Mouse (Mus musculus) embryonic facial prominence, embryonic 11.5 days (tissue): ENCODE measurements around the gene Higd1a. TPM values are rescaled to one million over a fixed set of nuclear protein-coding genes. Genes with fewer than 3 reads are reported as not detected.

Source experiments
- ATAC-seq: fragments of 200-750 bp; cut with Nextera tagmentation; replicated peaks from 2 replicates; pipeline ENCODE4 v1.8.0; 2017; ENCODE audit warnings: low read depth; ENCODE audit not compliant: insufficient number of reproducible peaks, low FRiP score, low TSS enrichment
- DNase-seq: peaks from one replicate; pipeline ENCODE4 v3.0.0-alpha.2; 2015; ENCODE audit warnings: low spot score
- H3K27ac ChIP-seq: fragments of 300-500 bp; sonication (generic); replicated peaks from 2 replicates; pipeline ENCODE4 v1.5.1; 2014; ENCODE audit warnings: mild to moderate bottlenecking, low read depth, low read length, control low read depth
- H3K27me3 ChIP-seq: fragments of 300-500 bp; sonication (generic); 2 replicates; pipeline ENCODE4 v1.6.1; 2014; ENCODE audit warnings: mild to moderate bottlenecking, low read length, moderate library complexity, mixed read lengths; ENCODE audit not compliant: control insufficient read depth, insufficient read depth
- H3K36me3 ChIP-seq: fragments of 300-500 bp; sonication (generic); replicated peaks from 2 replicates; pipeline ENCODE4 v1.6.1; 2014; ENCODE audit warnings: low read depth, mild to moderate bottlenecking, low read length, moderate library complexity, mixed read lengths; ENCODE audit not compliant: control insufficient read depth, insufficient read depth
- H3K4me1 ChIP-seq: fragments of 300-500 bp; sonication (generic); 2 replicates; pipeline ENCODE4 v1.6.1; 2014; ENCODE audit warnings: low read length, mixed read lengths; ENCODE audit not compliant: control insufficient read depth, insufficient read depth
- H3K4me2 ChIP-seq: fragments of 300-500 bp; sonication (generic); 2 replicates; pipeline ENCODE4 v1.6.1; 2014; ENCODE audit warnings: low read depth, mild to moderate bottlenecking, control low read depth, low read length, moderate library complexity
- H3K4me3 ChIP-seq: fragments of 300-500 bp; sonication (generic); 2 replicates; pipeline ENCODE4 v1.5.1; 2014; ENCODE audit warnings: low read depth, low read length, control low read depth
- H3K9ac ChIP-seq: fragments of 300-500 bp; sonication (generic); replicated peaks from 2 replicates; pipeline ENCODE4 v1.6.1; 2014; ENCODE audit warnings: mild to moderate bottlenecking, control low read depth, low read length
- H3K9me3 ChIP-seq: fragments of 300-500 bp; sonication (generic); replicated peaks from 2 replicates; pipeline ENCODE4 v1.6.1; 2016; ENCODE audit warnings: mild to moderate bottlenecking, low read length, inconsistent platforms, mixed read lengths; ENCODE audit not compliant: control insufficient read depth
- WGBS: fragments of 180-500 bp; shearing (Covaris S2); extraction: QIAGEN DNeasy Blood & Tissue Kit; methylation state at CpG from one replicate; pipeline ENCODE4 v1.1.7; 2014; 5-methylcytosine and 5-hydroxymethylcytosine counted together
- polyA plus RNA-seq: library from polyadenylated mRNA; unstranded; fragments of >200 nt; fragmentation: Nextera tagmentation; extraction: Ambion mirVana; gene quantifications from 2 replicates; pipeline ENCODE4 v1.2.1, GENCODE M21; 2014

Higd1a gene
- polyA plus RNA-seq, 1 experiment from 2014 or later = 135 TPM

DNA sequence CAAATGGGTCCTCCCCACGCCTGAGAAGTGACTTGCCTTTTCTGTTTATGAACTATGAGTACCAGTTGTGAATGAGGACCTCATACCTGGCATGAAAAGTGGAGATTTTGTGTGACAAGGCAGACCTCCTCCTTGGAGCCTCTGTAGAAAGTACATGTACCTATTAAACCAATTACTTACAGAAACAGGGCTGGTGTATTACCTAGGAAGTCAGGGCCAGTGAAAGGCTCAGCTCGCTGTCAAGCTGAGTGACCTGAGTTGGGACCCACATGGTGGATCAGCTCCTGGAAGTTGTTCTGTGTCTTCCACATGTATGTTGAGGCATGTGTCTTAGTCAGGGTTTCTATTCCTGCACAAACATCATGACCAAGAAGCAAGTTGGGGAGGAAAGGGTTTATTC, 2.8 kb upstream of the Higd1a start:
- H3K9ac ChIP-seq = no peak overlapping the region
- no peak overlapping the region for H3K4me2 ChIP-seq
- ATAC-seq = no peak

DNA sequence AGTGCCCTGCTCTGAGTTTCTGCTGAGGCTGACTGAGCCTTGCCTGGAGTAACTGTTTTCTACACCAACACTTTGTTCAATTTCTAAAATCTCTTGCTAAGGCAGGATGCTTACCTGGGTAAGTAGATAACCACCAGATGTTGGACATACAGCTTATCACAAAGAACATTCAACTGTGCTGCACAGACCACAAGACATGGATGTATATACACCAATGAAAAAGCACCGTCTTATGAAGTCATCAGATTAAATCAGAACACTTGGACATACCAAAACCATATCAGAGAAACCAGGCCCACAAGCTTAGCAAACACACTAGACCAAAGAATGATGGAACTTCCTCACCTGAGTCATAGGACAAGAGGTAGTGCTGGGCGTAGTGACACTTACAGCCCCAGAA, 1.2 kb upstream of the Higd1a start:
- no peak for DNase-seq
- 94% methylated on average over 2 of the region's 2 CpGs for WGBS
- no peaks in the 10 kb centered on the region for H3K4me1 ChIP-seq
- no peak overlapping the region for H3K4me2 ChIP-seq
- no peak overlapping the region for H3K9ac ChIP-seq
- H3K9me3 ChIP-seq = no peaks in the 10 kb centered on the region
- no peaks in the 10 kb centered on the region for H3K36me3 ChIP-seq
- no peak overlapping the region for H3K27ac ChIP-seq
- no peaks in the 10 kb centered on the region for H3K27me3 ChIP-seq
- ATAC-seq = no peak
- H3K4me3 ChIP-seq = no peak overlapping the region

More for the DNA sequence above, 2.8 kb upstream of the Higd1a start:
- Histone ChIP-seq H3K36me3 (no peaks in the 10 kb centered on the region), H3K27me3 (no peaks in the 10 kb centered on the region), H3K9me3 (no peaks in the 10 kb centered on the region), H3K4me3 (no peak overlapping the region), H3K27ac (no peak overlapping the region), H3K4me1 (no peaks in the 10 kb centered on the region)
- DNase-seq = no peak
- 88% methylated on average over 2 of the region's 2 CpGs for WGBS

DNA sequence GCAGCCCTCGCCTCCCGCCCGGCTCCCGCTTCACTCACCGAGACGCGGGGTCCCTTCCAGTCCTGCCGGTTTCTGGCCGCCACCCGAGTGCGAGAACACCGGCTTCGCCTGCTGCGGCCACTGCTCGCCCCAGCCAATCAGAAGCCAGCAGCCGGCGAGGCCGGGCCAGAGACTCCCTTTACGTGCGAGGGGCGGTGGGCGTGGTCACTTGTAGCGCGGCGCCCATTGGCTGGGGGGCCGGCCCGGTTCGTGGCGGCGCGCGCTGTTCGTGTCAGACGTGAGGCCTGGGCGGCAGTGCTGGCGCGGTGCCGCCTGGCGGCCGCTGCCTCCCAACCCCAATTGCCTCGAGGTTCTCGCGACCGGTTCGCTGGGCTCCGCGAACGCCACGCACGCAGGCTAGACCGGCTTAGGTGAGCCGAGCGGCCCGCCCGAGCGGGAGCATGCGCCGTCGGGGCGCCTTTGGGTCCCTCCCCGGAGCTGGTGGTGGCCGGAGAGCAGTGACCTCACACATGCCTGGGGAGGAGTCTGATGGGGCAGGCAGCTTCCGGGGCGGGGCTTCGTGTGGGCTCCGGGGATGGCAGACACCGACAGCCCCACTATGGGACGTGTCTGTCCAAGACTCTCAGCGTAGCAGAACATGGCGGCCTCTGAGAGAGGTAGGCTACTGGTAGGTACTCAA, 549 bp downstream of the Higd1a start:
- peak; percentile 98 for DNase-seq
- WGBS = 1% methylated on average over 70 of the region's 70 CpGs
- H3K9me3 ChIP-seq = no peaks in the 10 kb centered on the region

DNA sequence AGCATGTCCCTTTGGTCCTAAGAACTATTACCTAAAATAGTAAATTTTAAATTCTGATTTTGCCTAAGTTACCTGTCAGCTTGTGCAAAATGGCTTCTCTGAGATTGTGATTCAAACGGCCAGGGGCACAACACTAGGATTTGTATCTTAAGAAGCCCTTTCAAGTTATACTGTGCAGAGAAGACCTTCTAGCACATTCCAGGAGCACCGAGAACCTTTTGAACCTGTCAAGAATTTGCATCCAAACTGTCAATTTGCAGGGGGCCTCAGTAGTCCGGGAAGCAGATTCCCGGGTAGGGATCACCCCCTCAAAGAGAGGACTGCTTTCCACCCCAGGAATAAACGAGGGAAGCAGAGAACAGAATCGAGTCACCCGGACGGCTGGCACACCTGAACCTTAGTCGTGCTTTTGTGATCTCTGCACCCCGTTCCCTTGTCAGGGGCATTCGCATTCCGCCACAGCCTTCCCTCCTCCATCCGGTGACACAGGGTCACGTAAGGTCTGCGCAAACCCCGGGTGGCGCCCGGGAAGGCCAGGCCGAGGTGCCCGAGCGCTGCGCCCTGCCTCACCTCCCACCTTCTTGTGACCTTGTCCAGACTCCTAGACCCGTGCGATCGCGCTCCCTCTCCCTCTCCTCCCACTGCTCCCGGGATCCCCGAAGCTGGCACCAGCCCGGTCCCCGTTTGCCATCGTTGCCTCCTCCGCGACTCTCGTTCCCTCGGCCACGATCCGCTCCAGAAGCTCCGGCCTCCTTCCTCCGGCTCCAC, 1.3 kb downstream of the Higd1a start:
- Histone ChIP-seq H3K4me3 (peak overlapping the region; percentile 86), H3K4me2 (peak overlapping the region; percentile 88), H3K9ac (peak overlapping the region; percentile 80), H3K27ac (peak overlapping the region; percentile 56; the same call in 1 of the 2 replicates), H3K27me3 (no peaks in the 10 kb centered on the region), H3K36me3 (no peaks in the 10 kb centered on the region), H3K9me3 (no peaks in the 10 kb centered on the region), H3K4me1 (no peaks in the 10 kb centered on the region)
- peak; percentile 13 for DNase-seq
- ATAC-seq = peak; percentile 49
- 2% methylated on average over 39 of the region's 39 CpGs for WGBS

More for the DNA sequence above, 549 bp downstream of the Higd1a start:
- Histone ChIP-seq H3K36me3 (no peaks in the 10 kb centered on the region), H3K9ac (peak overlapping the region; percentile 80), H3K4me3 (peak overlapping the region; percentile 86), H3K4me1 (no peaks in the 10 kb centered on the region), H3K4me2 (peak overlapping the region; percentile 88), H3K27me3 (no peaks in the 10 kb centered on the region), H3K27ac (peak overlapping the region; percentile 80)
- peak; percentile 96 for ATAC-seq

DNA sequence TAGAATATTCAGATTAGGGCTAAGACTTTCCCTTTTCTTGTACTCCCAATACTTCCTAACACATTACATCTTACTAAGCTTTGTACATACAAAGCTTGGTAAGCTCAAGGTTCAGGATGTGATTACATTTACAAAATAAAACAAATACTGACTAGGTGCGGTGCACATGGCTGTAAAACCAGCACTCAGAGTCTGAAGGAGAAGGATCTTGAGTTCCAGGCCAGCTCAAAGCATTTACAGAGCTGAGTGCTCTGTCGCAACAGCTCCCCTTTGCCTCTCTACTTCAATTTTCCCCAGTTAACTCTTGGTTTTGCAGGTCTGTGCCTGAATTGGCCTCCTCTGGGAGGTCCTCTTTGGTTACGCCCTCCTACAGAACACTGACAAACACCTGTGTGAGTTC, 3.9 kb downstream of the Higd1a start:
- no peak overlapping the region for H3K4me2 ChIP-seq
- no peaks in the 10 kb centered on the region for H3K36me3 ChIP-seq
- no peak overlapping the region for H3K4me3 ChIP-seq
- H3K9ac ChIP-seq = no peak overlapping the region
- DNase-seq = no peak
- H3K9me3 ChIP-seq = no peaks in the 10 kb centered on the region
- no peaks in the 10 kb centered on the region for H3K4me1 ChIP-seq
- no peak for ATAC-seq
- 93% methylated on average over 3 of the region's 3 CpGs for WGBS
- H3K27ac ChIP-seq = no peak overlapping the region
- H3K27me3 ChIP-seq = no peaks in the 10 kb centered on the region

DNA sequence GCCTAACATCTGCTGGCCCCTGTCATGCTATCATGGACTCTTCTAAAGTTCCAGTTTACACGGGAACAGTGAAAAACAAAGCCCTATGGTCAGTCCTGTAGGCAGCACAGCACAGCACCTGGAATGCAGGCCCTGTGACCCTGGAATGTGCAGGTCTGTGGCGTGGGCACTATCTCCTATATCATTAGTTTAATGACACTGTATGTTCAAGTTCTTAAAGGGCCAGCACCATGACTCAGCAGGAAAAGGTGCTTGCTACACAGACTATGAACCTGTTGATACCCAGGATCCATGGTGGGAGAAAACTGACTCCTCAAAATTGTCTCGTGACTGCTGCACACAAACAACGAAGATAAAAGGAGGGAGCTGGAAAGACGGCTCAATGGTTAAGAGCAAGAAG, 10.3 kb downstream of the Higd1a start:
- no peaks in the 10 kb centered on the region for H3K4me1 ChIP-seq
- H3K27ac ChIP-seq = no peak overlapping the region
- 82% methylated on average over 5 of the region's 5 CpGs for WGBS
- no peak overlapping the region for H3K9ac ChIP-seq
- no peak overlapping the region for H3K4me2 ChIP-seq
- DNase-seq (no peak), ATAC-seq (no peak)
- no peaks in the 10 kb centered on the region; the same call in 1 of the 2 replicates for H3K36me3 ChIP-seq
- no peaks in the 10 kb centered on the region for H3K9me3 ChIP-seq
- no peaks in the 10 kb centered on the region for H3K27me3 ChIP-seq
- no peak overlapping the region for H3K4me3 ChIP-seq

DNA sequence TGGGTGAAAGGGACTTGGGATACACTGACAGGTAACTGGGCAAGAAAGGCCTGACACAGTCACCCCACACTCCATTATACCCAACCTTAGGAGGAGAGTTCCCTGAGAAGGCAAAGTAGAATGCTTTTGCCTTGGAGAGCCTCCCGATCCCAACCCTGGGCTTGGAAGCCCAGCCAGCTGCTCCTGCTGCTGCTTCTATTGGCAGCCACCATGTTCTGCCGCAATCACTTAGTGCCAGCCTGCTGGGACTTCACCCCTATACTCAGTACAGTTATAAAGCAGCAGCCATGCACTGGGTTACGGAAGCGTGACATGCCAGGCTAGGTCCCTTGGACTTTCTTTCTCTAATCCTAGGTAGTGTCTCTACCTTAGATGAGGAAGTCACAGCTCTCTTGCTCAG, 11.0 kb downstream of the Higd1a start:
- Histone ChIP-seq H3K9me3 (no peaks in the 10 kb centered on the region), H3K27ac (no peak overlapping the region), H3K9ac (no peak overlapping the region), H3K4me1 (no peaks in the 10 kb centered on the region), H3K36me3 (no peaks in the 10 kb centered on the region; the same call in 1 of the 2 replicates), H3K27me3 (no peaks in the 10 kb centered on the region), H3K4me3 (no peak overlapping the region), H3K4me2 (no peak overlapping the region)
- ATAC-seq (no peak), DNase-seq (no peak)
- 95% methylated on average over 4 of the region's 4 CpGs for WGBS

DNA sequence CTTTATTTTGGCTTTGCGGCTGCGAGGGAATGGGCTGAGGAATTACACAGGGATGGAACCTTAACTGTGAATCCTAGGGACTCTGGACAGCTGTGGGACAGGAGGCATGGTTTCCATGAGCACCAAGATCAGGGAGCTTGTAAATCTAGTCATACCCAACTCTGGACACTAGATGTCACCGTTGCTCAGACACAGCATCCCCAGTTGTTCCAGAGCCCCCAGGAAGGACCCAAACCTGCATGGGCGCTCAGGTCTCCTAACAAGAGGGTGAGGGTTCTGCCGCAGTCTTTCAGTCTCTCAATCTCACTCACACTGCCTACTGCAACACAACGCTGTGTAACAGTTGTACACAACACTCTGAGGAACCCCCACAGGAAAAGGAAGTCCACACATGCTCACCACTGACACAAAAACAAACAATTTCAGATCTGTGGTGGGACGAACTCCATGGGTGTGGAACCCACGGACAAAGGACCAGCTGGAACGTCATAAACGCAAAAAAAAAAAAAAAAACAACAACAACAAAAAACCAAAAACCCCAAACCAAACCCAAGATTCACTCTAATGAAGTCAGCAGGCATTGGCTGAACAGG, 11.5 kb downstream of the Higd1a start:
- no peak for ATAC-seq
- H3K4me1 ChIP-seq = no peaks in the 10 kb centered on the region
- H3K36me3 ChIP-seq = no peaks in the 10 kb centered on the region; the same call in 1 of the 2 replicates
- H3K9ac ChIP-seq = no peak overlapping the region
- H3K27ac ChIP-seq = no peak overlapping the region
- H3K27me3 ChIP-seq = no peaks in the 10 kb centered on the region
- no peak overlapping the region for H3K4me2 ChIP-seq
- no peaks in the 10 kb centered on the region for H3K9me3 ChIP-seq
- peak; percentile 65 for DNase-seq
- no peak overlapping the region for H3K4me3 ChIP-seq
- WGBS = 51% methylated on average over 10 of the region's 10 CpGs
